Mouse (Mus musculus): ENCODE data around the gene Gm28557.

DNA sequence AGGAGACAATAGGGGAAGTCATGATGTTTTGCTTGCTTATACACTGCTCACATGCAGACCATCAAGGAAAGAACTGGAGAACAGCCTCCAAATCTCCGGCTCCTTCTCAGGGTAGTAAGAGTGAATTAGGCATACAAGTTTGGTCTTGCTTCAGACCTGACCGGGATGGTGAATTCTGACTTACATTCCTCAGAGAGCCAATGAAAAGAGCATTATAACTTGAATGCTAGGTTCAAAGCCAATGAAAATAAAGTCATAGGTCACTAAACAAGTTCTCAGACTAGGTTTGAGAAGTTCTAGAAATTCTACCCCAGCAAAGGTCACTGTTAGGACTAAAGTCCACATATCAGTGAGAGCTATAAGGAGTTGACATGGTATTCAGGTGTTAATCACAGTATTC lies 31.2 kb downstream of the Gm28557 start:
- TF ChIP-seq POLR2A (IDR thresholded peaks at IDR 0.05; ENCODE audit: low read depth, low read length): no peak
- TF ChIP-seq CTCF (IDR thresholded peaks at IDR 0.05; ENCODE audit: borderline replicate concordance, insufficient read depth, low read length): no peak

Data from embryonic fibroblast, embryonic 13.5 days (primary cell).